Comparison of ENCODE assay signal across 8 mouse cellular contexts in genomic region chr9:119895040-119895721, GRCm38 (mm10). TPM values are rescaled to one million over a fixed set of nuclear protein-coding genes. Genes with fewer than 3 reads are reported as not detected.
A peak's percentile ranks its signal among the peaks of the same experiment; 100 is the strongest.
DNase-seq lines count a peak whose midpoint lies in the region; ATAC-seq and TF ChIP-seq lines count a peak whose summit lies in the region.

No protein-coding gene starts in this region.

- peak; percentile 77 for ATAC-seq in forebrain, embryonic 12.5 days (ENCODE audit: low FRiP score)
- peak; percentile 77; the same call in 1 of the 2 replicates for ATAC-seq in hindbrain, embryonic 14.5 days (ENCODE audit: low FRiP score)
- ATAC-seq in midbrain, embryonic 13.5 days = no peak; the same call in 1 of the 2 replicates

- DNase-seq in adrenal gland, postnatal 14 days = peak; percentile 71
- DNase-seq in adrenal gland, adult 18-20 months (ENCODE audit: low spot score in 2 of 2) = no peak
- DNase-seq in NIH3T3 (ENCODE audit: low read depth) = peak; percentile 10
- DNase-seq in hindbrain, embryonic 14.5 days (ENCODE audit: low spot score) = no peak
- DNase-seq in liver = peak; percentile 46

- H3K4me1 ChIP-seq in forebrain, embryonic 12.5 days = peaks cover 18% of the 10 kb centered on the region
- H3K4me1 ChIP-seq in hindbrain, embryonic 14.5 days (replicated peaks; ENCODE audit: control insufficient read depth, insufficient read depth, low read length) = peaks cover 12% of the 10 kb centered on the region
- peaks cover 16% of the 10 kb centered on the region for H3K4me1 ChIP-seq in midbrain, embryonic 13.5 days (replicated peaks)
- H3K4me1 ChIP-seq in testis, adult 2 months (ENCODE audit: control insufficient read depth, insufficient read depth, low read length) = peaks cover 8% of the 10 kb centered on the region; the same call in 1 of the 2 replicates

- 2% methylated on average over 36 of the region's 71 CpGs for WGBS in forebrain, embryonic 12.5 days
- WGBS in hindbrain, embryonic 14.5 days = 2% methylated on average over 32 of the region's 71 CpGs
- under 1% methylated on average over 63 of the region's 71 CpGs for WGBS in midbrain, embryonic 13.5 days

- H3K9ac ChIP-seq in forebrain, embryonic 12.5 days = peak overlapping the region; percentile 92
- peak overlapping the region; percentile 80 for H3K9ac ChIP-seq in hindbrain, embryonic 14.5 days
- peak overlapping the region; percentile 90 for H3K9ac ChIP-seq in midbrain, embryonic 13.5 days (replicated peaks)

- H3K4me3 ChIP-seq in forebrain, embryonic 12.5 days (replicated peaks) = peak overlapping the region; percentile 100
- H3K4me3 ChIP-seq in hindbrain, embryonic 14.5 days (replicated peaks; ENCODE audit: low read length) = peak overlapping the region; percentile 85
- H3K4me3 ChIP-seq in midbrain, embryonic 13.5 days (replicated peaks) = peak overlapping the region; percentile 99
- peak overlapping the region; percentile 98 for H3K4me3 ChIP-seq in testis, adult 2 months (ENCODE audit: control insufficient read depth, low read depth, low read length)

- peak; percentile 29; the same call in 1 of the 2 replicates for TF ChIP-seq POLR2A in testis, adult 2 months (IDR thresholded peaks at IDR 0.05; ENCODE audit: control insufficient read depth, low read depth, low read length)

- H3K4me2 ChIP-seq in forebrain, embryonic 12.5 days = peak overlapping the region; percentile 94
- H3K4me2 ChIP-seq in hindbrain, embryonic 14.5 days (replicated peaks) = peak overlapping the region; percentile 89
- H3K4me2 ChIP-seq in midbrain, embryonic 13.5 days (replicated peaks) = peak overlapping the region; percentile 95

- H3K27ac ChIP-seq in forebrain, embryonic 12.5 days = peak overlapping the region; percentile 87
- peak overlapping the region; percentile 86 for H3K27ac ChIP-seq in hindbrain, embryonic 14.5 days
- peak overlapping the region; percentile 77 for H3K27ac ChIP-seq in midbrain, embryonic 13.5 days
- H3K27ac ChIP-seq in testis, adult 2 months (ENCODE audit: control insufficient read depth, insufficient read depth, low read depth, low read length) = peak overlapping the region; percentile 97

- H3K27me3 ChIP-seq in forebrain, embryonic 12.5 days = no peaks in the 10 kb centered on the region
- 0 out of 2 replicates have a peak, but pooled peaks cover 4% of the 10 kb centered on the region for H3K27me3 ChIP-seq in hindbrain, embryonic 14.5 days (ENCODE audit: control insufficient read depth, insufficient read depth, low read length)
- H3K27me3 ChIP-seq in midbrain, embryonic 13.5 days = peaks cover 11% of the 10 kb centered on the region; the same call in 1 of the 2 replicates
- H3K27me3 ChIP-seq in testis, adult 2 months (ENCODE audit: control insufficient read depth, insufficient read depth, low read length) = no peaks in the 10 kb centered on the region

- H3K9me3 ChIP-seq in forebrain, embryonic 12.5 days = no peaks in the 10 kb centered on the region
- no peaks in the 10 kb centered on the region for H3K9me3 ChIP-seq in hindbrain, embryonic 14.5 days (ENCODE audit: control insufficient read depth, low read length)
- H3K9me3 ChIP-seq in midbrain, embryonic 13.5 days = no peaks in the 10 kb centered on the region

- H3K36me3 ChIP-seq in forebrain, embryonic 12.5 days (replicated peaks) = peaks cover 3% of the 10 kb centered on the region; the same call in 1 of the 2 replicates
- no peaks in the 10 kb centered on the region for H3K36me3 ChIP-seq in hindbrain, embryonic 14.5 days (replicated peaks; ENCODE audit: control insufficient read depth, insufficient read depth)
- H3K36me3 ChIP-seq in midbrain, embryonic 13.5 days = no peaks in the 10 kb centered on the region
- H3K36me3 ChIP-seq in testis, adult 2 months (ENCODE audit: control insufficient read depth, insufficient read depth, low read length) = peaks cover 4% of the 10 kb centered on the region; the same call in 1 of the 2 replicates

- no peak for TF ChIP-seq CTCF in testis, adult 2 months (IDR thresholded peaks at IDR 0.05; ENCODE audit: control insufficient read depth, insufficient read depth, insufficient replicate concordance, low read depth, low read length)

RNA-seq across cellular contexts. Expression of gene Wdr48, which starts 0.5 kb away (rescaled TPM):
- 40.1 and 49.9 TPM in 2 replicates for total RNA-seq in adrenal gland, postnatal 14 days (2021)
- total RNA-seq in adrenal gland, adult 18-20 months (2021) = 10 to 100 TPM; 46.5 to 52.9 TPM
- 77.1 and 87.1 TPM in 2 replicates for polyA plus RNA-seq in forebrain, embryonic 12.5 days (2016; fragmentation: Nextera tagmentation; extraction: Ambion mirVana)
- polyA plus RNA-seq in hindbrain, embryonic 14.5 days (2014; fragmentation: Nextera tagmentation; extraction: Ambion mirVana) = 63.6 and 66.9 TPM in 2 replicates
- polyA plus RNA-seq in midbrain, embryonic 13.5 days (2015; fragmentation: Nextera tagmentation; extraction: Ambion mirVana) = 74.5 and 75.3 TPM in 2 replicates
- 346 and 472 TPM in 2 replicates for polyA plus RNA-seq in testis, adult 2 months (2012; rRNA removed)

RNA-seq across cellular contexts. Expression of gene Gorasp1, which starts 42.2 kb away (rescaled TPM):
- total RNA-seq in adrenal gland, postnatal 14 days (2021) = 17.0 and 22.3 TPM in 2 replicates
- total RNA-seq in adrenal gland, adult 18-20 months (2021) = 10 to 100 TPM; 20.7 to 23.0 TPM
- polyA plus RNA-seq in forebrain, embryonic 12.5 days (2016; fragmentation: Nextera tagmentation; extraction: Ambion mirVana) = 23.1 and 27.7 TPM in 2 replicates
- polyA plus RNA-seq in hindbrain, embryonic 14.5 days (2014; fragmentation: Nextera tagmentation; extraction: Ambion mirVana) = 24.3 and 27.9 TPM in 2 replicates
- polyA plus RNA-seq in midbrain, embryonic 13.5 days (2015; fragmentation: Nextera tagmentation; extraction: Ambion mirVana) = 22.9 and 23.1 TPM in 2 replicates
- polyA plus RNA-seq in testis, adult 2 months (2012; rRNA removed) = 11.5 and 14.1 TPM in 2 replicates

RNA-seq across cellular contexts. Expression of gene Ttc21a, which starts 42.2 kb away (rescaled TPM):
- 0.11 TPM in 2 replicates for total RNA-seq in adrenal gland, postnatal 14 days (2021)
- total RNA-seq in adrenal gland, adult 18-20 months (2021) = under 1 TPM in 1 of 2 experiments, not detected in 1; 0.43 TPM
- polyA plus RNA-seq in forebrain, embryonic 12.5 days (2016; fragmentation: Nextera tagmentation; extraction: Ambion mirVana) = 0.24 and 0.36 TPM in 2 replicates
- 1.2 TPM in 2 replicates for polyA plus RNA-seq in hindbrain, embryonic 14.5 days (2014; fragmentation: Nextera tagmentation; extraction: Ambion mirVana)
- 0.28 and 0.44 TPM in 2 replicates for polyA plus RNA-seq in midbrain, embryonic 13.5 days (2015; fragmentation: Nextera tagmentation; extraction: Ambion mirVana)
- 66.1 and 68.7 TPM in 2 replicates for polyA plus RNA-seq in testis, adult 2 months (2012; rRNA removed)

Comparison
In these comparisons a context has a peak if more than half of its experiments do, and no peak if none do; other contexts are left out.
1. DNase-seq: peak in adrenal gland, postnatal 14 days (single experiment), NIH3T3 (single experiment) and liver (single experiment); none in adrenal gland, adult 18-20 months (0 of 2) and hindbrain, embryonic 14.5 days (single experiment).
2. RNA of gene Ttc21a, which starts 42.2 kb away (polyA plus RNA-seq): 66.1 to 68.7 TPM in testis, adult 2 months; 1.2 TPM in hindbrain, embryonic 14.5 days, 0.28 to 0.44 TPM in midbrain, embryonic 13.5 days and 0.24 to 0.36 TPM in forebrain, embryonic 12.5 days; every median in the first group is over 10 times any median in the second.
3. Peak in every context shown above with its lines, with median percentiles within 50 percentile points of each other: H3K27ac ChIP-seq, H3K4me2 ChIP-seq, H3K4me3 ChIP-seq and H3K9ac ChIP-seq.